Mouse (Mus musculus) cerebellum, adult 18-20 months (tissue): ENCODE measurements around the gene 9930104L06Rik.

Experiments used
- DNase-seq, 2 experiments: peaks; one replicate each; pipeline ENCODE4 v3.0.0; 2021

The 9930104L06Rik gene

DNA sequence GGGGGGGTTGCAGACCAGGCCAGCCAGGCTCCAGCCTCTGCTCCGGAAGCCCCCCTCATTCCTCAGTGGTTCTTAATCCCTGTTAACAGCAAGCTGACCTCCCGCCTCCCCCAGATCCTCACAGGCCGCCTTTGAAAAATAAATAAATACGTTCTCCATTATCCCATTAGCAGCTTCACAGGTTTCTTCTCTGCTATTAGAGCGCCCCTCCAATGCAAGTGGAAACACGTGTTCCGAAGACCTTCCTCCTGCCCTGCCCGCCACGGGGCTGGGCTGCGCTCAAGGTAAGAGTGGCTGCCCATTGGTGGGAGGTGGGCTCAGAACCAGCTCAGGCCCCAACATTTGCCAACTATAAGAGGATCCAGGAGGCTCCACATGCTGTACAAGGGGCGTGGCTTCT, 25.7 kb downstream of the 9930104L06Rik start:
- no peak for DNase-seq

DNA sequence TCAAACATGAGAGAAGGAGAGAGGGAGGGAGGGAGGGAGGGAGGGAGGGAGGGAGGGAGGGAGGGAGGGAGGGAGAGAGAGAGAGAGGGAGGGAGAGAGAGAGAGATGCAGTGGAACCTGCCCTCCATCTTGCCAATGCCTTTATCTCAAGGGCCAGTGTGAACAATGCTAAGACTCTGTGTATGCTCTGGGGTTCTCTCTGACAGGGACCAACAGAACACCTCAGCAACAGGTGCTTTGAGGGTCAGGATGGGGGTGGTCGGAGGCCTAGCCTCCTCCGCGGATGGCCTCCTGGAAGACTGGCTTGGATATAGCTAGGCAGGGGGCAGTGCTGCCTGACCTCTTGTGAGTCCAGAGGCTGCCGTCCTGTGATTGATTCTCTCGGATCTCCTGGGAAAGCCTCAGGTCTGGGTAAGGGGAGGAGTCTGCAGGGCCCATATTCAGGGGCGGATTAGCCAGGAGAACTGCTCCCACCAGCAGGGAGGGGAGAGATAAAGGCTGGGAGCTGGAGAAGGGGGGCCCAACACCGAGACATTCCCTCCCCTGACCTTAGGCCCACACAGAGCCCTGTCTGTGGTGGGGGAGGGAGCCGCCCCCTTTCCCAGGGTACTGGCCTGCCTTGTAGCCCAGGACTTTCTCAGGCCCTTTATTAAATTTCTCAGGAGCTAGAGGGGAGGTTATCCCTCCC, 28.2 kb downstream of the 9930104L06Rik start:
- DNase-seq, result no peak

DNA sequence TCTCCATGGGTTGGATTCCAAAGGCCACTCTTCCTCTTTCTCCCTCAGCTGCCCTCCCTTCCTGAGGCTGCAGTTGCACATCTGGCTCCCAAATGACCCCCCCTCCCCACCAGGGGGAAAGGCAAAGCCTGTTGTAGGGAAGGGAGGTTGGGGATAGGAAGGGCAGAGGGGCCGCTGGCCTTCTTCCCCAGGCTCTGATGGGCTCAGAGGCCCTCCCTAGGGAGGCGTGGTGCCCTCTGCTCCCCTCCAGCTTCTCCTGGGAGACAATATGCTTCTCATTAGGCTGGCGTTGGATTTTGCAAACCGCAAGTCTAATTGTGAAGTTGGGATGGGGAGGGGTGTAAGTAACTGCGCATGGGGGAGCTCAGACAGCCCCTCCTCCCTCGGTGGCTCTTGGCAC, 31.9 kb downstream of the 9930104L06Rik start:
- no peak for DNase-seq

DNA sequence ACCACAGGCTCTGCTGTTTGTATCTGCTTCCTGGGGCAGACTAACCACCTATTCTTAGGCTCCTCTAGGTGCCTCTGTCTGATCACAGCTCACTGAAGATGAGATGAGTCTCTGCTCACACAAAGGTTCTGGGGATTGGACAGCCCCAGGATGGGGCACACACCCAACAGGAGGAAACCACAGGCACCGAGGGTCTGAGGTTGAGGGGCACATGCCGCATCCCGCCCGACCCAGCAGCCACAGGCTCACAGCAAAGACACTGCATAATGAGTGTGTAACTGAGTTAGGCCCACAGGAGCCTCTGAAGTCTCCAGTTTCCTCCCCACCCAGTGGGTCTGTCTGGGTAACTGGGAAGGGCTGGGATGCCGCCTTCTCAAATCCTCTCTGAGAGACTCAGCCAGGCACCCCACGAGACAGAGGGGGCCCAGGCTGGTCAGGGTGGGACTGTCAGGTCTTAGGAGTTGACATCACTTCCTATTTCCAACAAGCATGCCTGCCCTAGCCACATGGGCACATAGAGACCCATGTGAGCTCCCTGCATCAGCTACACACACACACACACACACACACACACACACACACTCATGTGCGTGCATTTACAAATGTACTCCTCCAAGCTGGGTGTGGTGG, 32.5 kb downstream of the 9930104L06Rik start:
- DNase-seq, result no peak

DNA sequence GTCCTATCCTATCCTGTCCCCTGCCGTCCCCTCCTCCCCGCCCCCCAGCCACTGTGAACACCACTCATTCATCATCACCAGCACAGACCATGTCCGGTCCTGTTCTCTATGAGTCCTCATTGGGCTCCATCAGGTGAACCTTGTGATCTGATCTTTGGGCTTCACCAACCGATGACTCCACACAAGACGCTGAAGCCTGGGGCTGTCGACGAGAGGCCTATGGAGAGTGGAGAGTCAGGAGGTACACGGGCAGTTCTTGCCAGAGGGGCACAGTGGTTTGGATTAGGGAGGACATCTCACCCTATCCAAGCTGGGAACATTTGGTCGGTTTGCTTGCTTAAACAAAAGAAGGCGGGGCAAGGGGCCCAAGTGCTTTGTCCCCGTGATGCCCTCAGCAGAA, 33.3 kb downstream of the 9930104L06Rik start:
- DNase-seq, result no peak

- no peak for DNase-seq
These were observed 33.8 kb downstream of the 9930104L06Rik start for GRCm38 (mm10) chr4:124970677-124971076.

GRCm38 (mm10) chr4:124971094-124971493, 34.2 kb downstream of the 9930104L06Rik start:
- DNase-seq, result no peak

DNA sequence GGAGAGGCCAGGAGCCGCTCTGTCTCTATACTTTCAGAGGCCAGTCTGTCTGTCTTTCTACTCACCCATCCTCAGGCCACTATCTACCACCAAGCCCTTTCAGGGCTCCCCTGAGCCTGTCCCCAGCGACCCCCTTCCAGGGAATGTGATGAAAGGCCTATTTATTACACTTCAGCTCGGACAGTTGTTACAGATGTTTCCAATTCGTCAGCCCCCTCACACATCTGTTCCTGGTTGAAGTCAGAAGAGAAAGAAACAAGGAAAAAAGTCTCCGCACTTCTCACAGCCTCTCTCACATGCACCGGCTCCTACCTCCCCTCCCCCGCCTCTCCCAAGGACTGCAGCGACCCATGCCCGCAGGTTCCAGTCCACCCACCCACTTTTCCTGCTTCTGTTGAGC, 35.5 kb downstream of the 9930104L06Rik start:
- no peak for DNase-seq

- no peak for DNase-seq
These were observed 36.4 kb downstream of the 9930104L06Rik start for GRCm38 (mm10) chr4:124973296-124973695.

- no peak for DNase-seq
These were observed 41.4 kb downstream of the 9930104L06Rik start for GRCm38 (mm10) chr4:124978201-124978600.

DNA sequence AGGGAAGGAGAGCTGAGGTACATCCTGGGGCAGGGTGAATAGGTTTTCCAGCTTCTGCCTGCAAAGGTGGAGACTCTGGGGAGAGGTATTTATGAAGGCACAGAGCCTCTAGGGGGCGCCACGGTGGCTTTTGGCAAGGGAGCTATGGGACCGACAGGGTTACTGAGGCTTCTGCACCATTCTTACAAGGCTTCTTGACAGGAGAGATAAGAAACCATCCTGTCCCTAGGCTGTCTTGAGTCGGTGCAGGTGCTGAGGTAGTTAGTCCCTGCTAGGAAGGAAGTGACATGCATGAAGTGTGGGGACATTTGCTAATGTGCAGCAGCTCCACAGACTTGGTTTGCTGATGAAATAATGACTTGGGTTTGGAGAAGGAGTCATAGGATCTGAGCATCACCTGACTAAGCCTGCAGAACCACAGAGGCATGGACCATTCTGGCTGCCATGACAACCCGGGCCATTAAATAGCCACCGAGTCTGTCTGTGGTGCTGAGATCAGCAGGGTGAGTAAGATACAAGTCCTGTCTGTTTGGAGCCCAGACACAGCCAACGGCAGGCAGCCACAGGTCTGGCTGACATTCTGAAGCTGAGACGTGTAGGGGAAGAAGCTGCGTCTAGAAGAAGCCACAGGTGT, 47.2 kb downstream of the 9930104L06Rik start:
- no peak for DNase-seq

DNA sequence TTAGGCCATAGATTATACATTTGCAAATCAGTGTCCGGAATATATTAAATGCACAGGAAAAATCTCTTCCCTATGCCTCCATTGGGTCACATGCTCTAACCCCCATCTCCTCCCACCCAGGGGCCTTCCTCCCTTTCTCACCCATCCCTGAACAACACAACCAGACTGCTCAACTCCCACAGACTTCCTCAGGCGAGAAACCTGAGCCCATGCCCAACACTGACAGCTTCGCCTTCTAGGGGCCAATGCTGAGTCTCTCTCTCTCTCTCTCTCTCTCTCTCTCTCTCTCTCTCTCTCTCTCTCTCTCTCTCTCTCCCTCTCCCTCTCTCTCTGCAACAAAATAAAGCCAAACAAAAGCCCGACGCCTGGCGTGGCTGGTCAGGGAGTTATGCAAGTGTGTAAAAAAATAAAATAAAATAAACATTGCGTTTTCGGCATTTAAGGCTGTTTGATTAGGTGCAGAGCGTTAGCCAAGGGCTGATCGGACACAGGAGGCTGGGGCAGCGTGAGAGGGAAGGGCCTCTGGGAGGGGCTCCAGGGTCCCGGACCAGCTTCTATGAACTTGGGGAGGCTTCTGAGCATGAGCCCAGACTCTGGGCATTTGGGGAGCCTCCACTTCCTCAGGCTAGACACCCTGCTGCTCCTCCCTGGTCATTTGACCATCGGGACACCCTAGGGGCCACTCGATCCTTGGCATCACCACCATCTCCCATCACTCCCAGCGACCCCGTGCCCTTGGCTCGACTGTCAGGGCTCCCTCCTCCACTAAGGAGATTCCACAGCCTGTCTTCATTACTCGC, 48.2 kb downstream of the 9930104L06Rik start:
- DNase-seq, result no peak

DNA sequence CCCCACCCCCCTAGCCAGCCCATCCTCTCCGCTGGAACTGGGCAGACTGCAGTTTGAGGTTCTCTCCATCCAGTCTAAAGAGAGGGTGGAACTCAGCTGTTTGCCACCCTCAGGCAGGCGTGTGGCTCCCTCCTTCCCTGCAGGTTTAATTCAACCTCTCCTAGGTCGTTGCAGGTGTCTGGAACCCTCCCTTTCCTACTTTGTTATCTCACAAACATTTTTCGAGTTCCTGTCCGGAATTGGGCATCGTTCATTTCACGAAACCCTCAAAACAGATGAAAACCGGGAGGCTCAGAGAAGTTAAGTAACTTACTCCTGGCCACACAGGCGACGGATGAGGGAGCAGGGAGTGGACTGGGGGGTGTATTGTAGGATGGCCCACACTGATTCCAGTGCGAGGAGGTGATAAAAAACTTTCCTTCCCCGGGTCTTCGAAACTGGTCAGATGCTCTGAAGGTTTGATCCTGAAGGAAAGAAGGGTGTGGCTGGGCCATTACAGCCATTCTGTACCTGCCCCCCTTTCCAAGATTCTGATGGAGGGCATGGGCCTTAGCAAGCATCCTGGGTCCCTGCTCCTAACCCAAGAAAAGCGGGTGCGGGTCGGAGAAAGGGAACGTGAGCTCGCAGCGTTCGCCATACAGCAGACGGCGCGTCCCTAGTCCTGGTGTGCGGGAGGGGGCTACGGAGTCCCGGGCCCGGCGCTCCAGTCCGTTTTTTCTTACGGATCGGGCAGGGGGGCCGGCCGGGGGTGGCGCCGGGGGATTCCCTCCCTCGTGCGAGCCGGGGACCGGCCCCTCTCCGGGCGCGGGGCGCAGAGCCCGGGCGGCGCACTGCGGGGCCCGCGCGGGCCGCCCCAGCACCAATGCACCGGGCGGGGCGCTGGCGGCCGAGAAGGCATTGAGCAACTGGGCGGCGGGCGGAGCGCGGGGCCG, 49.1 kb downstream of the 9930104L06Rik start, which contains the start of gene Rspo1:
TSS of gene Rspo1 (plus strand) at position 760 of the 932 bp plus-strand sequence.
- DNase-seq, result no peak

DNA sequence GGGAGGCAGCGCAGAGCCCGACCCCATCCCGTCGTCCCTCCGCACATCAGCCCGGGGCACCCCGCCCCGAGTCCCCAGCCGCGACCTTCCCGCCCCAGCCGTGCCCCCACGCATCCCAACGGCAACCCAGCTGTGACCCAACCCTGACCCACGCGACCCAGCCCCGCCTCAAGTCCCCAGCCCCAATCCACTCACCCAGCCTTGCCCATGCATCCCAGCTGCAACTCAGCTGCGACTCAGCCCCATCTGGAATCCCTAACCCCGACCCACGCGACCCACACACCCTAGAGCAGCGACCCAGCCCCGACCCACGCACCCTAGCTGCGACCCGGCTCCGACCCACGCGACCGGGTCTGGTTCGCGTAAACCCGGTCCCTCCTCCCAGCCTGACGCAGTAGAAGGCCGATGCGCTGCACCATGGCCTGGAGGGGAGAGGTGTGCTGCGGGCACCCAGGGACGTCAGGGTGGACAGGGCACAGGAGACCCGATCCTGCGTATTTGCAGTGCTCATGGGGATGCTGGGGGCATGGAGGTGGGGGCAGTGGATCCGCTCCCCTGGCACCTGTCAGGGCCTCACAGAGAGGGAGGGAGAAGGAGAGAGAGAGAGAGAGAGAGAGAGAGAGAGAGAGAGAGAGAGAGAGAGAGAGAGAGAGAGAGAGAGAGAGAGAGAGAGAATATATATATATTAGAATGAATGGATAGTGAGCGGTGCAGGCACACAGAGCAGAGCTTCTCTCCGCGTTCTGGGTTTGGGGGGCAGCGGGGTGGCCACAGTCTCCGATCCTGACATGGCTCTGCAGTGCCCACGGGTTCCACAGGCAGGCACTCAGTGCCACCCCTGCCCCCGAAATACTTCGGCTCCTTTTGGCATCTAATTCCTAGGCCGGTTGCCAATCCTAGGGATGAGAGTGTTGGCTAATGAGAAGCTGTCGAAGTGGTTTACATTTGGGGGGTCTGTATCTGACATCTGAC, 50.2 kb downstream of the 9930104L06Rik start:
- no peak for DNase-seq

DNA sequence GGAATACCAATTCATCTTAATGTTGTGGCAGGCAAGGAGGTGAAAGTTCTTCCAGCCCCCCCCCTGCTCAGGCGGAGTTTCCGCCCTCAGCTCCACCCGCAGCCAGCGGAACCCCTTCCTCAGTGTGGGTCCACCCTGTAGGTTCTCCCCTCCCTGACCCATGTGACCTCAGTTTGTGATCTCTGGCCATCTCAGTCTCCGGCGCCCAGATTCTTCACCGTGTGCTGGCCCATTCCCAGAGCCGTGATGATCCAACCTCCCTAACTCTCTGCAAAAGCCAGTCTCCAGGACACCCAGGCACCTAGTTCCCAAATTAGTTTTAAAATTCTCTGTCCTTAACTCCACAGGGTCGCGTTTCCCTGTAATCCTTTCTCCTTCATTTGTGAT, 50.9 kb downstream of the 9930104L06Rik start:
- DNase-seq, result no peak

DNA sequence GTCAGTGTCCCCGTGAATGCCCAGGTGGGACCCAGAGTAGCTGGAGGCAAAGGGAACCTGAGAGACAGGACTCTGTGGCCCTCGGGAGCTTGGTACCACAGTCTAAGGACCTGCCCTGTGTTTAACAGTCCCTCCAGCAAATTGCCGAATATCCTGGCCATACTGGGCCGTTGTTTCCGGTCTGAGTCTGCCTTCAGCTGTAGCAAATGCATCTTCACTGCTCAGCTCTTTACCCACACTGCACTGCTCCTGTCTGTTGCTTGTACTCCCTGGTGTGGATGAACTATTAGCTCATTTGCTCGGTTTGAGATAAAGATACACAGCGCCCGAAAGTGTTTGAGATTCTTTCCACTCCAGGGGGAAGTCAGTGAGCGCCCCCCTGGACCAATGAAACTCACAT, 51.5 kb downstream of the 9930104L06Rik start:
- no peak for DNase-seq

DNA sequence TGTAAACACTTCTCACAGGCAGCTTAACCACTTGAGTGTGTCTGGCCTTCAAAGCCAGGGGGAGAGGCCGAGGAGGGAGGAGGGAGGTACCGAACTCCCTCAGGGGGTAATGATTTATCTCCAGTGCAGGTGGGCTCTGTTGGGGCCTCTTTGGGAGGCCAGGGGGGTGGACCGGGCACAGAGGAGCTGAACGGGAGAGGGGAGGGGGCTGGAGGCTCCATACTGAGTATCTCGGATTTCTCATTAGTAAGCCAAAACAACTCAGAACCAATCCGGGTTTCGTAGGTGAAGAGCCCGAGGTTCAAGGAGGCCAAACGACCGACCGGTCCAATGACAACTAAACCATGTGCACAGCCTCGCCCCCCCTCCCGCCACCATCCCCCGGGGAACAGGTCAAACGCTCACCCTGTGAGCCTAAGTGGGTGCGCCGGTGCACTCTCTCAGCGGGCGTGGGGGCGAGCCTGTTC, 53.0 kb downstream of the 9930104L06Rik start:
- DNase-seq, result no peak

GRCm38 (mm10) chr4:124990325-124990724, 53.5 kb downstream of the 9930104L06Rik start:
- no peak for DNase-seq
